Mouse (Mus musculus) testis, adult 2 months (tissue): ENCODE measurements around the gene Zdhhc13.

Experiments
- CTCF ChIP-seq: fragments of 200-500 bp; IDR thresholded peaks from 2 replicates; pipeline ENCODE4 v1.5.1; 2012; ENCODE audit warnings: low read depth, mild to moderate bottlenecking, inconsistent platforms, low read length, moderate library complexity; ENCODE audit not compliant: control insufficient read depth, insufficient read depth, insufficient replicate concordance
- POLR2A ChIP-seq: fragments of 200-500 bp; IDR thresholded peaks from 2 replicates; pipeline ENCODE4 v1.6.1; 2012; ENCODE audit warnings: low read depth, mild to moderate bottlenecking, inconsistent platforms, low read length, moderate library complexity; ENCODE audit not compliant: control insufficient read depth

- TF ChIP-seq POLR2A (no peak), CTCF (no peak)
Observed at GRCm38 (mm10) chr7:48858257-48858656, 69.5 kb downstream of the Zdhhc13 start.
